Mouse (Mus musculus) splenic B cell, adult 2 months (primary cell): Measurements from ENCODE around the gene Osbpl3.

Experiments
- DNase-seq: peaks from one replicate; pipeline ENCODE4 v3.0.0-alpha.2; 2011; ENCODE audit warnings: low read depth, low spot score
- H3K27me3 ChIP-seq: 2 replicates; pipeline ENCODE4 v1.6.1; 2012; ENCODE audit warnings: mild to moderate bottlenecking, low read length, moderate library complexity, mixed read lengths; ENCODE audit not compliant: control insufficient read depth, poor library complexity, insufficient read depth, severe bottlenecking
- H3K36me3 ChIP-seq: 2 replicates; pipeline ENCODE4 v1.6.1; 2012; ENCODE audit warnings: mild to moderate bottlenecking, low read length, moderate library complexity, mixed read lengths; ENCODE audit not compliant: control insufficient read depth, poor library complexity, insufficient read depth, severe bottlenecking

Gene Osbpl3

GRCm38 (mm10) chr6:50247356-50247755, 208.6 kb downstream of the Osbpl3 start:
- H3K36me3 ChIP-seq: no peaks in the 10 kb centered on the region
- DNase-seq: no peak
- H3K27me3 ChIP-seq: no peaks in the 10 kb centered on the region

GRCm38 (mm10) chr6:50244967-50245366, 211.0 kb downstream of the Osbpl3 start:
- H3K36me3 ChIP-seq: no peaks in the 10 kb centered on the region
- DNase-seq: no peak
- no peaks in the 10 kb centered on the region for H3K27me3 ChIP-seq

GRCm38 (mm10) chr6:50244126-50244525, 211.9 kb downstream of the Osbpl3 start:
- H3K36me3 ChIP-seq: no peaks in the 10 kb centered on the region
- no peaks in the 10 kb centered on the region for H3K27me3 ChIP-seq

More at GRCm38 (mm10) chr6:50244126-50244525, 211.9 kb downstream of the Osbpl3 start:
- DNase-seq: no peak
